Mouse (Mus musculus) thymus, adult 2 months (tissue): Measurements from ENCODE around the gene 1600014C10Rik. TPM values are rescaled to one million over a fixed set of nuclear protein-coding genes. Genes with fewer than 3 reads are reported as not detected.

Experiments
- DNase-seq: peaks from one replicate; pipeline ENCODE4 v3.0.0; 2021
- H3K27ac ChIP-seq: fragments of 200-500 bp; 2 replicates; pipeline ENCODE4 v1.5.1; 2012; ENCODE audit warnings: low read length, control low read depth; ENCODE audit not compliant: control insufficient read depth, insufficient read depth
- H3K27me3 ChIP-seq: fragments of 200-500 bp; 2 replicates; pipeline ENCODE4 v1.6.1; 2012; ENCODE audit warnings: mild to moderate bottlenecking, low read length, moderate library complexity, mixed read lengths; ENCODE audit not compliant: control insufficient read depth, insufficient read depth
- H3K36me3 ChIP-seq: fragments of 200-500 bp; 2 replicates; pipeline ENCODE4 v1.6.1; 2012; ENCODE audit warnings: mild to moderate bottlenecking, low read length, moderate library complexity; ENCODE audit not compliant: control insufficient read depth, insufficient read depth
- H3K4me1 ChIP-seq: fragments of 200-500 bp; replicated peaks from 2 replicates; pipeline ENCODE4 v1.6.1; 2012; ENCODE audit warnings: low read length; ENCODE audit not compliant: control insufficient read depth, insufficient read depth
- H3K4me3 ChIP-seq: fragments of 200-500 bp; 2 replicates; pipeline ENCODE4 v1.5.1; 2012; ENCODE audit warnings: mild to moderate bottlenecking, low read length, control low read depth, moderate library complexity; ENCODE audit not compliant: control insufficient read depth, insufficient read depth
- CTCF ChIP-seq: fragments of 200-500 bp; IDR thresholded peaks from 2 replicates; pipeline ENCODE4 v1.5.1; 2012; ENCODE audit warnings: mild to moderate bottlenecking, control low read depth, low read length, moderate library complexity, borderline replicate concordance; ENCODE audit not compliant: control insufficient read depth, poor library complexity, insufficient read depth; ENCODE audit errors: extremely low read depth
- POLR2A ChIP-seq: fragments of 200-500 bp; IDR thresholded peaks from 2 replicates; pipeline ENCODE4 v1.6.1; 2012; ENCODE audit warnings: mild to moderate bottlenecking, low read length, control low read depth, moderate library complexity; ENCODE audit not compliant: control insufficient read depth, poor library complexity, insufficient read depth; ENCODE audit errors: extremely low read depth
- WGBS: fragments of 180-500 bp; shearing (Covaris S2); methylation state at CpG from one replicate; pipeline ENCODE4 v1.1.7; 2018; 5-methylcytosine and 5-hydroxymethylcytosine counted together
- polyA plus RNA-seq: library from polyadenylated mRNA; depleted of rRNA; stranded (reverse); fragments of >200 nt; gene quantifications from 2 replicates; pipeline ENCODE4 v1.2.3, GENCODE M21; 2012

Gene 1600014C10Rik
- polyA plus RNA-seq, 1 experiment, result 44.8 TPM

DNA sequence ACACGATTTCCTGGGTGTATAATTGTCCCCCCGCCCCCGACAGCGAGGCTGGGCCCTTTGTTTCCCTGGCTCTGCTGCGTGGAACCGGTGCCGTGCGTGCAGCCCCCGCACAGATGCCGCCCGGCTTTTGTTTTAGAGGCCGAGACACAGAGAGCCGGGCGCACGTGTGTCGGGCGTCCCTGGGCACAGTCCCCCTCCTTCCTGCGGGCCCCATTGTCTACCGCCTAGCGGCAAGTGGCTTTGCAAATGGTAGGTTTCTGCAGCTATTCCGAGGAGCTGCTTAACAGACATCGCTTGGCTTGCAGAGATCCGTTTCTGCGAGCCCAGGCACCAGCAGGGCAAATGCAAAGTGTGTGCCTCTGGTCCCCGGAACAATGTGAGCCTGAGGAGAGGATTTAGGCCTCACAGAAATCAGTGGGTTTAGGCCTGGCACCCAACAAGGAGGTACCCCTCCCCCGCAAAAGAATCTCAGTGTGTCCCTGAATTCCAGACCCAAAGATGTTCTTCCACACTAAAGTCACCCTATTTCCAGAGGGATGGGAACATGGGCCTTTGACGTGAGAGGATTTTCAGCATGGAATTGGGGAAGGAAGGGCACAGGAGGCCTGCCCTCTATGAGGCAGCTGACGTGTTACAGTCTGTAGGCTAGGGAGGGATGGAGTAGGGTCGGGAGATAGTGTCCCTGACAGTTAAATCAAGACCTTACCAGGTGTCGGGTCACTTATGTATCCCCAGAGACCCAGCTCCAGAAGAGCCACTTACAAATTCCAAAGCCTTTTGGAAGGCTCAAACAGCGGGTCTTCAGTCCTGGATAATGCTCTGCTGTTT is 8.5 kb upstream of the 1600014C10Rik start:
- H3K36me3 ChIP-seq, result no peaks in the 10 kb centered on the region
- WGBS, result 32% methylated on average over 31 of the region's 31 CpGs
- no peaks in the 10 kb centered on the region for H3K27me3 ChIP-seq
- TF ChIP-seq POLR2A, result no peak
- TF ChIP-seq CTCF, result 0 out of 2 replicates have a peak, but pooled peaks have one; percentile 22
- DNase-seq, result peak; percentile 32
- peaks cover 11% of the 10 kb centered on the region for H3K4me1 ChIP-seq
- 0 out of 2 replicates have a peak overlapping the region, but pooled peaks have one; percentile 5 for H3K4me3 ChIP-seq
- H3K27ac ChIP-seq, result no peak overlapping the region

DNA sequence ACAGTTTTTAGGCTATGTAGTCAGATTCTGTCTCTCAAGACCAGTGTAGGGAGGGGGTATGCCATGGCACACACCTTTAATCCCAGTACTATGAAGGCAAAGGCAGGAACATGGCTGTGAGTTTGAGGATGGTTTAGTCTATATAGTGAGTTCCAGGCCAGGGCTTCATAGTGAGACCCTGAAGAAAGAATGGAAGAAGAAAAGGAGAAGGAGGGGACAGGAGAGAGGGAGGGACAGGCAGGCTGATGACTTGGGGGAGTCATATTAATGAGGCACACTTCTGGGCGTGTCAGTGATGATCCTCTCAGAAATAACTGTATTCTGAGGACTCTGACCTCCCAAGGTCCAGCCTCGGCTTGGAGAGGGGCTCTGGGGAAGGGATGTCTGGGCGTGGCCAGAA is 7.0 kb upstream of the 1600014C10Rik start:
- Histone ChIP-seq H3K27ac (no peak overlapping the region), H3K4me1 (peaks cover 11% of the 10 kb centered on the region), H3K36me3 (no peaks in the 10 kb centered on the region), H3K4me3 (no peak overlapping the region), H3K27me3 (no peaks in the 10 kb centered on the region)
- 94% methylated on average over 3 of the region's 3 CpGs for WGBS
- DNase-seq, result no peak
- no peak for TF ChIP-seq CTCF
- TF ChIP-seq POLR2A, result no peak

DNA sequence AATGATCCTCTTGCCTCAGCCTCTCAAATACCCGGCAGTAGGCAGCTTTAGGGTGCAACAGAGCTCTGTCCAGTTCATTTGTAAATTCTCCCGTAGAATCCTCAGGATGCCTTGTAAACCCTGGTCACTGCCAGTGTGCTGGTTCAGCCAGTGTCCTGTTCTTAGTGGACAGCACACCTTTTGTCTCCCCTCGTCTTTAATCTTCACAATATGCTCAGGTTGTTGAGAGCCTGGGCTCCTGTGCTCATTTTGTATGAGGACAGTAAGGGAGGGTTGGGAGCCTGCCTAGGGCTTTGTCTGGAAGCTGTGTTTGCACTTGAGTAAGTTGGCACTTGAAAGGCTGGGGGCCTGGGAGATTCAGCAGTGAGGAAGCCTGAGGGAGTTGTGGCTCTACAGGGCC is 3.1 kb upstream of the 1600014C10Rik start:
- H3K27ac ChIP-seq, result no peak overlapping the region
- 91% methylated on average over 3 of the region's 3 CpGs for WGBS
- H3K4me3 ChIP-seq, result no peak overlapping the region
- peaks cover 12% of the 10 kb centered on the region for H3K4me1 ChIP-seq
- DNase-seq, result no peak
- no peaks in the 10 kb centered on the region for H3K27me3 ChIP-seq
- H3K36me3 ChIP-seq, result no peaks in the 10 kb centered on the region
- TF ChIP-seq CTCF (no peak), POLR2A (no peak)

DNA sequence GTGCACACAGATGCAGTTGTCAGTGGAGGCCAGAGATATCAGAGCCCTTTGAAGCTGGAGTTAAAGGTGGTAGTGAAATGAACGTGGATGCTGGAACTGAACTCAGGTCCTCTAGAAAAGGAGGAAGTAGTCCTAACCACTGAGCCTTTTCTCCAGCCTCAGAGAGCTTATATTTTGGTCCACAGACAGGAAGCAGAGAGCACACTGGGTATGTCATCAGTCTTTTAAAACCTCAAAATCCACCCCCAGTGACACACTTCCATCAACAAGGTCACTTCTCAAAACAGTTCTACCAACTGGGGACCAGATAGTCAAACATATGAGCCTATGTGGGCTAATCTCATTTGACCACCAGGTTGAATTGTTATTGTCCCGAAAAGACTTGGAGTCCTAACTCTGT is 1.7 kb upstream of the 1600014C10Rik start:
- 42% methylated on average over 2 of the region's 2 CpGs for WGBS
- Histone ChIP-seq H3K36me3 (no peaks in the 10 kb centered on the region), H3K27ac (no peak overlapping the region), H3K4me3 (no peak overlapping the region), H3K27me3 (no peaks in the 10 kb centered on the region), H3K4me1 (peaks cover 21% of the 10 kb centered on the region)
- no peak for TF ChIP-seq CTCF
- TF ChIP-seq POLR2A, result no peak
- DNase-seq, result no peak

DNA sequence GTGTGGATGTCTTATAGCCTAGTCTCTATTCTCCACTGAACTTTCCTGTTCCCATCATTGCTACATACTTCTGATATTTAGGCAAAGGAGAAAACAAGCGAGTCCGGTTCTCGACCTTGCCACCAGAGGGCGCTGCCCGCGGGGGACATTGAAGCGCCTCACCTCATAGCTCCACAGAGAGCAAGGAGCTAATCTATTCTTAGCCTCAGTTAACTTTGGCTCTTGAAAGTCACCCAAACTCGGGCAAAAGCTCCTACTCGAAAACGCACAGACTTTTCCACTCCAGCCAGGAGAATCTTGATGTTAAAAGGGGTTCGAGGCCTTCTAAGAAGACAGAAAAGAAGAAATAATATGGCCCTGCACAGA is 438 bp upstream of the 1600014C10Rik start:
- Histone ChIP-seq H3K4me3 (no peak overlapping the region), H3K36me3 (no peaks in the 10 kb centered on the region), H3K27ac (peak overlapping the region; percentile 71), H3K27me3 (no peaks in the 10 kb centered on the region), H3K4me1 (peaks cover 29% of the 10 kb centered on the region)
- no peak for TF ChIP-seq POLR2A
- peak; percentile 87 for TF ChIP-seq CTCF
- WGBS, result 1% methylated on average over 11 of the region's 11 CpGs
- DNase-seq, result peak; percentile 88

DNA sequence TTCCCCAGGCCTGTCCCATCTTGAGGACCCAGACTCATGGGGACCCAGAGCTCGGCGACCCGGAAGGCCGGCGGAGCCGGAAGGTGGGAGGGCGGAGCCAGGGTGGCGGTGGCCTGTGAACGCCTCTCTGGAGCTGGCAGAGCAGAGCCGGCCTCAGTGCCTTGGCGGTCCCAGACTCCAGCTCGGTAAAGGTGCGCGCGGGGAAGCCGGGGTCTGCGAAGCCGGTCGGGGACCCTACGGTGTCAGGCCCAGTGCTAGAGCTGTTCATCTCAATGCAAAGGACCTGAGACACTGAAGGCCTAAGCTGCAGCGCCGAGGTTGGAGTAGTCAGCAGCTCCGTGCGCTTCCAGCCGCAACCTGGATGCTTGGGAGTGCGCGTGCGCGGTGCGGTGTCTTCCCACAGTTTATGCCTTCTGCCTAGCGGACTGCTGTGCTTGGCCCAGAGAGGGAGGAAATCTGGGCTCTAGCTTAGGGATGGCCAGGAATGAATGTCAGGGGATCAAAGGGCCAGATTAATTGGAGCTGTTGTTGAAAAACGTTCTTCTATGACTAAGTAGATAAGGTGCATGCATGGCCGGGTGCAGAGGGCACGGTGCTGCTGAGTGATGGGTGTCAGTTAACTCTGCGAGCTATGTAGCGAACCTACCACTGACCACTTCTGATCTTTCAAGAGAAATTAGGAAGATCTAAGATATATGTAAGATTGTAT is 846 bp downstream of the 1600014C10Rik start:
- under 1% methylated on average over 36 of the region's 36 CpGs for WGBS

More for the DNA sequence above, 846 bp downstream of the 1600014C10Rik start:
- peaks cover 39% of the 10 kb centered on the region for H3K4me1 ChIP-seq
- H3K27me3 ChIP-seq, result no peaks in the 10 kb centered on the region
- peak; percentile 85 for DNase-seq
- H3K27ac ChIP-seq, result peak overlapping the region; percentile 71
- H3K36me3 ChIP-seq, result no peaks in the 10 kb centered on the region
- peak; percentile 81; the same call in 1 of the 2 replicates for TF ChIP-seq POLR2A
- no peak for TF ChIP-seq CTCF
- peak overlapping the region; percentile 77 for H3K4me3 ChIP-seq
